Mouse (Mus musculus): ENCODE measurements around the gene Eif2s3y.

The Eif2s3y gene

DNA sequence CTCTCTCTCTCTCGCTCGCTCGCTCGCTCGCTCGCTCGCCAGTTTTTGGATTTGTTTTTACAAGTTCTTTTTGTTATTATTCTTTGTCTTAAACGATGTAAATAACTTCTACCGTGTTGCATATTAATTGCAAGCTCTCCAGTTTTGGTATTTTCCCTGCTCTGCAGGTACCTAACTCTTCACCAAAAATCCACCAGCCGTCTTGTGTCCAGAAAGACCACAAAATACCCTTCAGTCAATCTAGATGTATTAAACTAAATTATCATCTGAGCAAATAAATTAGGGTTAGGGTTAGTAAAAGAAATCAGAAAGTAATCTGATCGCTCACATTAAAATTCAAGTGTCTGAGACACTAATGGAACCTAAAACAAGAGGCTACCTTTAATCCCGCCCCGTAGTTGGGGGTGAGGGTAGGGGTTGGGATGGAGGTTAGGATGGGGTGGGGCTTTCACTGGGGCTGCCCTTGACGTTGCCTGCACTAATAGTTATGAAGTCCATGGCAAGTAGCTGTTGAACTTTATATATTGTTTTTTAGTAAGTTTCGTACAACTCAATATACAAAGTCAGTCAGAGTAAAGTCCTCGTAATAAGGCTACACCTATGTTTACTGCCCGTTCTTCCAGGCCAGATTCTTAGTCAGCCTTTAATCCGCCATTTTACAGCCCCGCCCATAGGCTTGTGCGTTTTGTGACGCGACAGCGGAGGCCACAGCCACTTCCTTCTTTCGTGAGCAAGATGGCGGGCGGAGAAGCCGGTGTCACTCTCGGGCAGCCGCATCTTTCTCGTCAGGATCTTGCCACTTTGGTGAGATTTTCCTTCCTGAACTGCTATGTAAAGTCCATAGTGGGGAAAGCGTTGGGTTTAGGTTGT is at the start of gene Eif2s3y:
TSS of gene Eif2s3y (plus strand) at position 662 of the 870 bp plus-strand sequence.
- DNase-seq (ENCODE audit: low spot score) = peak; percentile 58

Measured in embryo, embryonic 10.5 days (tissue).